Mouse (Mus musculus): ENCODE measurements around the gene Rcc1l.

The Rcc1l gene

GRCm38 (mm10) chr5:134176169-134176881 is at the start of gene Rcc1l:
Rcc1l (minus strand) TSS chr5:134176774.
- DNase-seq (ENCODE audit: low spot score): peak; percentile 94

DNA sequence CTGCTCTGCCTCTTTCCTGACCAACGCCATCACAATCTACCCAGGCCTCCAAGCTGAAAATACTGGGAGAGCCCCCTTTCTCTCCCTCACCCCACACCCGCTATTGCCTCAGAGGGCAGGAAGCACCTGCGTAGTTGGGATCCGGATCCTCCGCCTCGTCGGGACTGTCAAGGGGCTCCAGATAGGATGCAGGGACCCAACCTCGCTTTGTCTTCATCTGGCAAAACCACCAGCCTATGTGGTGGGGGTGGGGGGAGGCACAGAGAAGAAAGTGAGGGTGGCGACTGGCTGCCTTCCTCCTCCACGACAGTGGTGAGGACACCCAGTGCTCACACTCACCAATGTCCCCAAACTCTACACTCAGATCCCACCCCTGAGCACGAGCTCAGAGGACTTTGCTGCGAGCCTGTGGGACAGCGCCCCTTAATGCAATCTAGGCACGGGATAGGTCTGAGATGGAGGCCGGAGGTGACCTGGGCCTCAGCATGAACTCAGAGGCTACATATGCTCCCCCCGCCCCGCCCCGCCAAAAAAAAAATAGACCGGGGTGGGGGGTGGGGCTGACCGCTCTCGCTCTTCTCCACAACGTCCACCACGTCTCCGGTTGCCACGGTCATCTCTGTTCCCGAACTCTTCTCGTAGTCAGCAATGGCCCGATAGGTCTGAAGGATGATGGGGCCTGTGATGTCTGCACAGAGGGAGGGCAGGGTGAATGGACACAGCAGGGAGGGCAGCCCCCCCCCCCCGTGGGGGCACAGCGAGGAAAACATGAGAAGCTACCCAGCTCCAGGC is 48.7 kb upstream of the Rcc1l start:
- DNase-seq (ENCODE audit: low spot score): no peak

- DNase-seq (ENCODE audit: low spot score): peak; percentile 50
Observed at GRCm38 (mm10) chr5:134221708-134222150, 45.2 kb upstream of the Rcc1l start.

DNA sequence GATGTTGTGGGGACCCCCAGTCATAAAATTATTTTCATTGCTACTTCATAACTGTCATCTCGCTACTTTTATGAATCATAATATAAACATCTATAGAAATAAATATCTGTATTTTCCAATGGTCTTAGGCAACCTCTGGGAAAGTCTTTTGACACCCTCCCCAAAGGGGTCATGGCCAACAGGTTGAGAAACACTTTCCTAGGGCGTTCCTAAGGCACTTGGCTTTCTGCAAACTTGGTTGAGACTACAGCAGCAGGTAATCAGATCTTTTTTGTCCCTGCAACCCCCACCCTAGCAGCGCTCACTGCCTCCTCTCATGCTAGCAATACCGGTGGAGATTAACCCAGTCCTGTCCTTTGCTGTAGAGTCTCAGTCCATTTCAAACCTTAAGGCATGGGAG is 44.7 kb upstream of the Rcc1l start:
- no peak for DNase-seq (ENCODE audit: low spot score)

DNA sequence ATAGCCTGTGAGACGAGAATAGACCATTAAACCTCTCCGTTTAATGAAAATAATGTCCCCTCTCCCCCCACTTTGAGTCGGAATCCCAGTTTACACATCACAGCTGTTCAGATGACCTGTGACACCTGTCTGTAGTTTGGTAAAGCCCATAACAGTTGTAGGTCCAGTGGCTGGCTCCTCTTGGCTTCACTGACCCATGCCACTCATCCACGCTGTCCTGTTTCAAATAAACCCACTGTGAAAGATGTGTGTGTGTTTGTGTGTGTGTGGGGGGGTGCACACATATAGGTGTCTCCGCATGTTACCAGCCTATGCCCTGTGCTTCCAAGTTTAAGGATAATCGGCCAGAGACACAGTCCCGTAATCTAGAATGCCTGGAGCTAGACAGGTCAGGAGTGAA is 41.3 kb upstream of the Rcc1l start:
- no peak for DNase-seq (ENCODE audit: low spot score)

DNA sequence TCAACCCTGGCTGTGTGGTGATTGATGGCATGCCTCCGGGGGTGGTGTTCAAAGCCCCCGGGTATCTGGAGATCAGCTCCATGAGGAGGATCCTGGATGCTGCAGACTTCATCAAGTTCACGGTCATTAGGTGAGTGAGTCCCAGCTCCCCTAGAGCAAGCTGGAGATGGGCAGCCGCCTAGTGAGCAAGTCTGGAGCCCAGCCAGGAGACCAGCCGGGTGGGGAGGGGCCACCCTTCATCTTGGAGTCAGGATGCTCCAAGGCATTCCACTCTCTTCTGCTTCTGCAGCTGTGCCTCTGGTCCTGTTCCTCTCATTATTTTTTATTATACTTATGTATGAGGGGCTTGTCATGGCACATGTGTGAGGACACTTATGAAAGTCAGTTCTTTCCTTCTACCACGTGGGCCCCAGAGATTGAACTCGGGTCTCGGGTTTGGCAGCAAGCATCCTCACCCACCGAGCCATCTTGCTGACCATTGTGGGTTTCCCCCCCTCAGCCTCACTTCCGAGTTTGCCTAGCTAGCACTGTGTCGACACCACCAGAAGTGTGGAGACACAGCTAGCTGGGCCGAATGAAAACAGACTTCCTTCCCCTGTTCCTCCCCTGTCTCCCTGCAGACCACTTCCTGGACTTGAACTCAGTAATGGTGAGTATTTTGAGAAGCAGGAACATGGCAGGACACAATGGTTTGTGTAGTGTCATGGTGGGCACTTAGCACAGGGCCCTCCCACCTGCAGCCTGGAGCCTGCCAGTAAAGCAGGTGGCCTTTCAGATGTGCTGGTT is 37.6 kb upstream of the Rcc1l start:
- no peak for DNase-seq (ENCODE audit: low spot score)

DNA sequence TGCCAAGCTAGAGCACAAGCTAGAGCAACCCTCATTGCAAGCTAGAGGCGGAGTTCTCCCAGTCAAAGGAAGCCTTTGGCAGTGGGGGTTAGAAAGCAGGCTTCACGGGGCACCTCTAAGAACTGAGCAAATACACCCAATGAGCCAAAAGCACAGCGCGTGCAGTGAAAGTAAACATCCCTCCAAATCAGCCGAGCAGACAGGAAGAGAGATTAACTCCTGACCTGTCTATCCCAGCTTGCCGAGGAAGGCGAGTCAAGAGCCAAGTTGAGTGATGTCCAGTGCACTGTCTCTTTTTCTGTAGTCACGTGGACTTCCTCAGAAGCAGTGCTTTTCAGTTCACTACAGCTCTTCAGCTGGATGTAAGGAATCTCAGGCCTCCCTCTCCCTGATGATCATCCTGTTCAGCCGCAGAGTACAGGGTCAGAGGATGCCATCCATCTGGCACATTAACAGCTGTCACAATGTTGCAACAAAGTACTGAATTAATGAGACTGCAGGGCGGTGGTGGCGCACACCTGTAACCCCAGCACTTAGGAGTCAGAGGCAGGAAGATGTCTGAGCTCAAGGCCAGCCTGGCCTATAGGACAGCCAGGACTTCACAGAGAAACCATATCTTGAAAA is 33.5 kb upstream of the Rcc1l start:
- DNase-seq (ENCODE audit: low spot score): peak; percentile 30

- no peak for DNase-seq (ENCODE audit: low spot score)
Observed at GRCm38 (mm10) chr5:134206721-134207120, 30.1 kb upstream of the Rcc1l start.

- no peak for DNase-seq (ENCODE audit: low spot score)
Observed at GRCm38 (mm10) chr5:134193664-134194063, 17.1 kb upstream of the Rcc1l start.

- DNase-seq (ENCODE audit: low spot score): peak; percentile 11
Observed at GRCm38 (mm10) chr5:134188571-134188970, 12.0 kb upstream of the Rcc1l start.

DNA sequence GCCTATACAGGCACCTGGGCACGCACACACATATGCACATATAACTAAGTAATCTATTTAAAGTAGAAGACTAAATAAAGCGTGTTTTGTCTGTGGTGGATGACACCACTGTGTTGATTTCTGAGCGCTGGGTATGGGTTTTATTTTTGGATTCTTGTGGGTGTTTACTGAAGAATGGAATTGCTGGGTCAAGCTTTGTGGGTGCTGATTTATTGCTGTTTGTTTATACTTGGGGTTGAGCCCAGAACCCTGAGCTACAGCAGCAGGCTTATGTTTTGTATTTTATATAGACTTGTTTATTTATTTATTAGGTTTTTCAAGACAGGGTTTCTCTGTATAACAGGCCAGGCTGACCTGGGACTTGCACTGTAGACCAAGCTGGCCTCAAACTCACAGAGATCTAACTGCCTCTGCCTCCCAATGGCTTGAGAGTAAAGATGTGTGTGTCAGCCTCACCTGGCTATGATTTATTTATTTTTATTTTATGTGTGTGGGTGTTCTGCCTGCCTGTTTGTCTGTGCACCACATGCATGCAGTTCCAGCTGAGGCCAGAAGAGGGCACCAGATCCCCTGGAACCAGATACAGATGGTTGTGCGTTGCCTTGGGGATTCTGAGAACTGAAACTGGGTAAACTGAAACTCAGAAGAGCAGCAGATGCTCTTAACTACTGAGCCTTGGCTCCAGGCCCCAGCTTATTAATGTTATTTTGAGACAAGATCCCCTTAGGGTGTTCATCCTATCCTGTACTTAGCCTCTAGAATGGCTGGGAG is 10.6 kb upstream of the Rcc1l start:
- peak; percentile 71 for DNase-seq (ENCODE audit: low spot score)

DNA sequence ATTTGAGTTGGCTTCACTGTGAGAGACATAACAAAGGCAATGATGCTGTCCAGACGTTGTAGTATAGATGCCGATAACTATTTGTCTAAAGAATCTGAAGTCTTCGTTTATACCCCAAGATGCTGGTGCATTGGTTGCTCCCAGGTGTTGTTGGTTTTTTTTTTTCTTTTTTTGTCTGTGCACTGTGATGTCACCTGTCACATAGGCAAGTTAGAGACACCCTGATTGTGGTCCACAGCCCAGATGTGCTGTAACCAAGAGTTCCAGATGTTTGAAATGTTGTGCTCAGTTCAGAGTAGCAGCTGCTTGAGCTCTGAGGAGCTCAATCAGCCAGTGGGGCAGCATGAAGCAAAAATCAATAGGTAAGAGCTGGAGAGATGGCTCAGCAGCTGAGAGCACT is 9.5 kb upstream of the Rcc1l start:
- no peak for DNase-seq (ENCODE audit: low spot score)

DNA sequence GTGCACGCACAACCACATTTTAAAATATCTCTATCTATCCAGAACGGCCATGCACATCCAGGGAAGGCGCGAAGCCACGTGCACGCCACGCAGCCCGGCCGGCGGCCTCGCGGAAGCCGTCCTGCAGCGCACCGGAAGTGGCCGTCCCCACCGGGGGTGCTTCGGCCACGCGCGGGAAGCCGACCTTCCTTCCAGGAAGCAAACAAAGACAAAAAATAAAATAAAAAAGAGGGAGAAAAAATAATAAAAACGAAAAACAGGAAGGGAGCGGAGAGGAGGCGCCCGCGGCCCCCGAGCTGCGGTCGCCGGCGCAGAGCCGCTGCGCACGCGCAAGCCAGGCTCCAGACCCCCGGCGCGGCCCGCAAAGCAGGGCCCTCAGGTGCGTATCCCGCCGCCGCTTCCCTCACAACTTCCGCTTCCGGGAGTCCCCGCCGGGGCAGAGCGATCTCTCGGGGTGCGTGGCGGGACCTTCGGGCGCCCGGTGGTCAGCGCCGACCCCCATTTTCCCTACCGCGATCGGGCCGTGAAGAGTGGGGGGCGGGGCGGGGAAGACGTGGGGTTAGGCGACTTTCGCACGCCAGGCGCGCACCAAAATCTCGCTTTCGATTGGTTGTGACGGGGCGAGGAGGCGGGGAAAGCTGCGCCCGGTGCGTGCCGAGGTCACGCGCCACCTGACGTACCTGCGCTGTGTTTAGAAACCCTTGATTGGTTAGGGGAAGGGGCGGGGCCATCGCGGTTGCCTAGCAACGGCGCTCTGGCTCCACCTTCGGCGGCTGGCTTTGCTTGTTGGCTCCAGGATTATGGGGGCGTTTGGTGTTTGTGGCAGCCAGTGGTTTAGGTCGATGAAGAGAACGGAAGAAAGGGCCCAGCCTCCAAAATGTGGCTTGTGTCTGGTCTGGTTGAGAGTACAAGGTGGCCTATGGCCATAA is 7.6 kb upstream of the Rcc1l start, which contains the start of gene Gtf2ird2:
TSS of gene Gtf2ird2 (plus strand) at position 140 of the 929 bp plus-strand sequence.
- peak; percentile 99 for DNase-seq (ENCODE audit: low spot score)

GRCm38 (mm10) chr5:134183162-134183561 is 6.6 kb upstream of the Rcc1l start:
- DNase-seq (ENCODE audit: low spot score): peak; percentile 25

- DNase-seq (ENCODE audit: low spot score): peak; percentile 6
Observed at GRCm38 (mm10) chr5:134182735-134183134, 6.2 kb upstream of the Rcc1l start.

GRCm38 (mm10) chr5:134182172-134182571 is 5.6 kb upstream of the Rcc1l start:
- no peak for DNase-seq (ENCODE audit: low spot score)

GRCm38 (mm10) chr5:134179871-134180270 is 3.3 kb upstream of the Rcc1l start:
- DNase-seq (ENCODE audit: low spot score): peak; percentile 94

- DNase-seq (ENCODE audit: low spot score): no peak
Observed at GRCm38 (mm10) chr5:134178536-134178935, 2.0 kb upstream of the Rcc1l start.

DNA sequence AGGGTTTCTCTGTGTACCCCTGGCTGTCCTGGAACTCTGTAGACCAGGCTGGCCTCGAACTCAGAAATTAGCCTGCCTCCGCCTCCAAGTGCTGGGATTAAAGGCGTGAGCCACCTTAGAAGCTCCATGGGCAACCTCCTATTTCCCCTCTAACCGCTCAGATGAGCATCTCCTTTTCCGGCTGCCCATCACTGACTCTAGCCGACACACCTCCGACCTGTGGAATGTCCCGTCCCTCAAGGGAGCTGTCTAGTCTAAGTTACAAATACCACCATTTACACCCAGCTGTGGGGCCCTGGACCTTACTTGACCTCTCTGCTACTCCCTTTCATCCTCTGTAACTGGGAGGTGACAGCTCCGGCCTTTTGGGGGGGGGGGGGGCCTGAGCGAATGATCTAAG is 878 bp downstream of the Rcc1l start:
- DNase-seq (ENCODE audit: low spot score): peak; percentile 55

DNA sequence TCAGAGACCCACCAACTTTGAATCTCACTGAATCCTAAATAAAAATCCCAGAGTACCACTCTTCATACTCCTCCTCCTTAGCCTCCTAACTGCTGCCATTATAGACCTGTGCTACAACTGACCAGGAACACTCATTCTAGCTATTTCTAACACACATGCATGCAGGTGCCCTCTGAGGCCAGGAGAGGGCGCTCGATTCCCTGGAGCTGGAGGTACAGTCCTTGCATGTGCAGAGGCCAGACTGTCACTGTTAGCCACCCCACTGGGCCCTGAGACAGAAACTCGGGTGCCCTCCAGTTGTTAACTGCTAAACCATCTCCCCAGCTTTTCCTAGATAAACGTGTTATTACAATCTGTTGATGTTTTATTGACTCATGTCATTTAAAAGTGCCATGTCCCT is 3.4 kb downstream of the Rcc1l start:
- peak; percentile 70 for DNase-seq (ENCODE audit: low spot score)
